In the genomic region with DNA sequence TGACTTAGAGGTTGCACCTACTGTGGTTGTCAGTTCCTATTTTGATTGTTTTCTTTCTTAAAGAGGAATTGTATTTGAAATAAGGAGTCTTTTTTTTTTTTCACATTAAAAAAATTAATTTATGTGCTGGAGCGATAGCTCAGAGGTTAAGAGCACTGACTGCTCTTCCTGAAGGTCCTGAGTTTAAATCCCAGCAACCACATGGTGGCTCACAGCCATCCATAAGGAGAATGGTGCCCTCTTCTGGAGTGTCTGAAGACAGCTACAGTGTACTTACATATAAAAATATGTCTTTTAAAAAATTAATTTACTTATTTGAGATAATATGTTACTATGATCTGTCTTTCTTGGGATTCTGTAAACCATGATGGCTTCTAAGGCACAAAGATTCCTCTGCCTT, we compare ENCODE assay signal across 28 mouse cellular contexts. TPM values are rescaled to one million over a fixed set of nuclear protein-coding genes. Genes with fewer than 3 reads are reported as not detected.
DNase-seq lines count a peak whose midpoint lies in the region; ATAC-seq and TF ChIP-seq lines count a peak whose summit lies in the region.
"Had no signal": no experiment of that assay in that cellular context is flagged by ENCODE, and none has a peak within 500 bp of the region (broad histone marks: within the 10 kb centered on the region; RNA-seq: fewer than 3 reads in every experiment).

No protein-coding gene starts in this region.

- no peaks in the 10 kb centered on the region for H3K9me3 ChIP-seq in liver, postnatal 0 days (ENCODE audit: low read length)
- no peaks in the 10 kb centered on the region for H3K9me3 ChIP-seq in liver, embryonic 12.5 days (replicated peaks)
- H3K9me3 ChIP-seq: forebrain, embryonic 13.5 days; hindbrain, embryonic 13.5 days; kidney, embryonic 15.5 days; limb, embryonic 12.5 days; midbrain, embryonic 10.5 days; midbrain, embryonic 15.5 days; neural tube, embryonic 12.5 days; stomach, embryonic 15.5 days had no signal

- H3K4me1 ChIP-seq in heart, adult 2 months (ENCODE audit: control insufficient read depth, insufficient read depth, low read length): no peaks in the 10 kb centered on the region
- H3K4me1 ChIP-seq in liver, postnatal 0 days (ENCODE audit: insufficient read depth): no peaks in the 10 kb centered on the region
- no peaks in the 10 kb centered on the region for H3K4me1 ChIP-seq in liver, embryonic 12.5 days
- H3K4me1 ChIP-seq: forebrain, embryonic 13.5 days; hindbrain, embryonic 13.5 days; kidney, embryonic 15.5 days; limb, embryonic 12.5 days; midbrain, embryonic 10.5 days; midbrain, embryonic 15.5 days; neural tube, embryonic 12.5 days; stomach, embryonic 15.5 days had no signal

- no peaks in the 10 kb centered on the region for H3K36me3 ChIP-seq in heart, adult 2 months (ENCODE audit: control insufficient read depth, insufficient read depth, low read length)
- H3K36me3 ChIP-seq in liver, postnatal 0 days (replicated peaks; ENCODE audit: insufficient read depth, low read length): peaks cover 72% of the 10 kb centered on the region
- H3K36me3 ChIP-seq in liver, embryonic 12.5 days: peaks cover 94% of the 10 kb centered on the region

- no peak for ATAC-seq in liver, postnatal 0 days
- ATAC-seq in liver, embryonic 12.5 days: no peak
- ATAC-seq: forebrain, embryonic 13.5 days; midbrain, embryonic 15.5 days had no signal

- H3K27ac ChIP-seq in heart, adult 2 months: no peak overlapping the region
- no peak overlapping the region for H3K27ac ChIP-seq in liver, postnatal 0 days (ENCODE audit: low read depth)
- no peak overlapping the region for H3K27ac ChIP-seq in liver, embryonic 12.5 days
- H3K27ac ChIP-seq: forebrain, embryonic 13.5 days; hindbrain, embryonic 13.5 days; kidney, embryonic 15.5 days; limb, embryonic 12.5 days; midbrain, embryonic 10.5 days; midbrain, embryonic 15.5 days; neural tube, embryonic 12.5 days; stomach, embryonic 15.5 days had no signal

- intact Hi-C loops in heart, adult 2 months (cut with DNase I): no loop called here
- intact Hi-C loops in heart, postnatal 10 days (cut with DNase I): no loop called here

- H3K27me3 ChIP-seq in heart, adult 2 months (ENCODE audit: control insufficient read depth, insufficient read depth, low read length): no peaks in the 10 kb centered on the region
- H3K27me3 ChIP-seq in liver, postnatal 0 days (ENCODE audit: insufficient read depth, low read length): no peaks in the 10 kb centered on the region
- H3K27me3 ChIP-seq in liver, embryonic 12.5 days (replicated peaks): no peaks in the 10 kb centered on the region
- H3K27me3 ChIP-seq: forebrain, embryonic 13.5 days; hindbrain, embryonic 13.5 days; kidney, embryonic 15.5 days; limb, embryonic 12.5 days; midbrain, embryonic 15.5 days; neural tube, embryonic 12.5 days; stomach, embryonic 15.5 days had no signal

- no peaks in the 10 kb centered on the region for H3K79me2 ChIP-seq in heart, adult 2 months (replicated peaks; ENCODE audit: control insufficient read depth, insufficient read depth, low read length)

- H3K4me3 ChIP-seq in heart, adult 2 months: no peak overlapping the region
- H3K4me3 ChIP-seq in liver, postnatal 0 days (ENCODE audit: low read depth, low read length): no peak overlapping the region
- no peak overlapping the region for H3K4me3 ChIP-seq in liver, embryonic 12.5 days
- H3K4me3 ChIP-seq: forebrain, embryonic 13.5 days; hindbrain, embryonic 13.5 days; kidney, embryonic 15.5 days; limb, embryonic 12.5 days; midbrain, embryonic 10.5 days; midbrain, embryonic 15.5 days; myocyte; neural tube, embryonic 12.5 days; stomach, embryonic 15.5 days had no signal

- H3K9ac ChIP-seq in heart, adult 2 months (ENCODE audit: low read depth, low read length): no peak overlapping the region
- no peak overlapping the region for H3K9ac ChIP-seq in liver, postnatal 0 days (replicated peaks)
- no peak overlapping the region for H3K9ac ChIP-seq in liver, embryonic 12.5 days
- H3K9ac ChIP-seq: forebrain, embryonic 13.5 days; hindbrain, embryonic 13.5 days; kidney, embryonic 15.5 days; limb, embryonic 12.5 days; midbrain, embryonic 15.5 days; neural tube, embryonic 12.5 days; stomach, embryonic 15.5 days had no signal

- TF ChIP-seq CTCF in heart, adult 2 months (IDR thresholded peaks at IDR 0.05): peak; percentile 33
- peak; percentile 25 for TF ChIP-seq CTCF in liver, postnatal 0 days (IDR thresholded peaks at IDR 0.05; ENCODE audit: low read depth)

- TF ChIP-seq POLR2A in heart, adult 2 months (IDR thresholded peaks at IDR 0.05; ENCODE audit: insufficient read depth, low read depth, low read length): no peak

- no peak for DNase-seq in heart, adult 2 months
- no peak for DNase-seq in heart, postnatal 10 days
- DNase-seq in liver, postnatal 0 days: no peak
- DNase-seq in 3T3-L1 (ENCODE audit: low read depth, low spot score) (peak; percentile 39), NIH3T3 (ENCODE audit: low read depth) (peak; percentile 33)
- DNase-seq in right cerebral cortex, postnatal 36 days (ENCODE audit: low spot score in 2 of 2): no peak
- DNase-seq in adrenal gland, postnatal 25 days: no peak
- DNase-seq: adrenal gland, postnatal 14 days; cerebellum, adult 2 months; cerebellum, postnatal 14 days; gastrocnemius, postnatal 14 days; heart, adult 11 months; heart, postnatal 4 days; kidney, adult 11 months; layer of hippocampus, postnatal 36 days; right cerebral cortex, postnatal 14 days; thymus, postnatal 14 days had no signal

- 91% methylated on average over 1 of the region's 1 CpGs for WGBS in heart, adult 2 months
- 86% methylated on average over 1 of the region's 1 CpGs for WGBS in liver, postnatal 0 days (ENCODE audit: insufficient replicate concordance)
- WGBS in liver, embryonic 12.5 days (ENCODE audit: insufficient replicate concordance): 84% methylated on average over 1 of the region's 1 CpGs

- no peak overlapping the region for H3K4me2 ChIP-seq in liver, postnatal 0 days (ENCODE audit: low read depth, low read length)
- H3K4me2 ChIP-seq in liver, embryonic 12.5 days: no peak overlapping the region
- H3K4me2 ChIP-seq: forebrain, embryonic 13.5 days; heart, embryonic 11.5 days; hindbrain, embryonic 13.5 days; kidney, embryonic 15.5 days; limb, embryonic 12.5 days; midbrain, embryonic 15.5 days; neural tube, embryonic 12.5 days; stomach, embryonic 15.5 days had no signal

- no peak for TF ChIP-seq EP300 in heart, adult 2 months (IDR thresholded peaks at IDR 0.05; ENCODE audit: insufficient read depth, low read depth, low read length)
- TF ChIP-seq EP300 in liver, postnatal 0 days (IDR thresholded peaks at IDR 0.05; ENCODE audit: low read depth): no peak

RNA-seq across cellular contexts. Expression of a gene that starts 26.9 kb away (rescaled TPM):
- 10 to 100 TPM; 23.9 to 26.7 TPM for total RNA-seq in heart, adult 2 months (2021)
- 3.7 and 7.8 TPM in 2 replicates for polyA plus RNA-seq in heart, adult 2 months (2012; rRNA removed)
- 10 to 100 TPM; 37.5 to 39.4 TPM for total RNA-seq in heart, postnatal 10 days (2021)
- polyA plus RNA-seq in liver, postnatal 0 days (2015; fragmentation: Nextera tagmentation; extraction: Ambion mirVana): 10.7 and 11.2 TPM in 2 replicates
- 25.1 and 28.0 TPM in 2 replicates for polyA plus RNA-seq in liver, embryonic 12.5 days (2016; fragmentation: Nextera tagmentation; extraction: Ambion mirVana)
- 61.3 and 66.7 TPM in 2 replicates for total RNA-seq in adrenal gland, postnatal 25 days (2021)

RNA-seq across cellular contexts. Expression of a gene that starts 57.6 kb away (rescaled TPM):
- total RNA-seq in heart, adult 2 months (2021): 10 to 100 TPM; 25.5 to 26.6 TPM
- polyA plus RNA-seq in heart, adult 2 months (2012; rRNA removed): 5.9 and 11.7 TPM in 2 replicates
- 10 to 100 TPM; 23.4 to 27.9 TPM for total RNA-seq in heart, postnatal 10 days (2021)
- polyA plus RNA-seq in liver, postnatal 0 days (2015; fragmentation: Nextera tagmentation; extraction: Ambion mirVana): 15.1 and 15.9 TPM in 2 replicates
- polyA plus RNA-seq in liver, embryonic 12.5 days (2016; fragmentation: Nextera tagmentation; extraction: Ambion mirVana): 45.4 and 45.5 TPM in 2 replicates
- 39.3 and 45.0 TPM in 2 replicates for total RNA-seq in adrenal gland, postnatal 25 days (2021)

Comparison
In these comparisons a context has a peak if more than half of its experiments do, and no peak if none do; other contexts are left out.
1. DNase-seq: peak in 3T3-L1 (single experiment) and NIH3T3 (single experiment); none in heart, adult 2 months (0 of 2), heart, postnatal 10 days (0 of 2), liver, postnatal 0 days (single experiment), right cerebral cortex, postnatal 36 days (0 of 2) and adrenal gland, postnatal 25 days (single experiment).